Mouse (Mus musculus): Measurements from ENCODE around the gene Klhl4. TPM values are rescaled to one million over a fixed set of nuclear protein-coding genes. Genes with fewer than 3 reads are reported as not detected.

Gene Klhl4
- total RNA-seq (2021): 4.9 and 6.9 TPM in 2 replicates
- long read RNA-seq, experiment 1, partial matches to known transcripts: 0 of 3 reads
- long read RNA-seq, experiment 1, other reads (novel, unspliced or antisense): 1 of 3 reads
- long read RNA-seq, experiment 2, partial matches to known transcripts: 0 of 2 reads
- long read RNA-seq, experiment 2, other reads (novel, unspliced or antisense): 1 of 2 reads

- peak; percentile 5 for DNase-seq
These were observed at the start of gene Klhl4 for GRCm38 (mm10) chrX:114473782-114474731. Gene Klhl4 (plus strand): TSS chrX:114474333.

DNA sequence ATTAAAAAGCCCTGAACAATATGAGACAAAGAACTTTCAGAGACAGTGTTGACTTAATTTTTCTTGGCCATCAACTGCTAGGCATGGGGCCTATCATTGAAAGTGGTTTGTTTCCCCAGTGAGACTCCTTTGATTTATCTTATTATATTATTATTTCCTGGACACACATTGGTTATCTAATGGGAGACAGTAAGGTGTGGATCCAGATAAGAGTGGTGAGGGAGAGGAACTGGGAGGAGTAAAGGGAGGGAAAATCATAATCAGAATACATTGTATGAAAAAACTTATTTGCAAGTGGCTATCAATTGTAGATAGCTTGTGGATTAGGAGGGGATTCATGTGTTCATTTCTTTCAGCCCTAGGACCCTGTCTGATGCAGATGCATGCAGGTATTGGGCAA, 10.0 kb downstream of the Klhl4 start:
- no peak for DNase-seq

- no peak for DNase-seq
These were observed 12.6 kb downstream of the Klhl4 start for GRCm38 (mm10) chrX:114486691-114487090.

GRCm38 (mm10) chrX:114558141-114558540, 84.0 kb downstream of the Klhl4 start:
- no peak for DNase-seq

GRCm38 (mm10) chrX:114582311-114582710, 108.2 kb downstream of the Klhl4 start:
- no peak for DNase-seq
